In genomic region chr2:35994303-35994702, GRCm38 (mm10) we compare ENCODE assay signal across 21 mouse cellular contexts. TPM values are rescaled to one million over a fixed set of nuclear protein-coding genes. Genes with fewer than 3 reads are reported as not detected.
A peak's percentile ranks its signal among the peaks of the same experiment; 100 is the strongest.
DNase-seq lines count a peak whose midpoint lies in the region; ATAC-seq and TF ChIP-seq lines count a peak whose summit lies in the region.
"Had no signal": no experiment of that assay in that cellular context is flagged by ENCODE, and none has a peak within 500 bp of the region (broad histone marks: within the 10 kb centered on the region; RNA-seq: fewer than 3 reads in every experiment).

No protein-coding gene starts in this region.

- H3K4me1 ChIP-seq in lung, adult 2 months (ENCODE audit: control insufficient read depth, insufficient read depth, low read length): no peaks in the 10 kb centered on the region
- peaks cover 27% of the 10 kb centered on the region for H3K4me1 ChIP-seq in heart, embryonic 15.5 days (replicated peaks)
- H3K4me1 ChIP-seq: embryonic facial prominence, embryonic 12.5 days; hindbrain, embryonic 12.5 days; limb, embryonic 15.5 days; midbrain, embryonic 12.5 days had no signal

- H3K36me3 ChIP-seq in heart, embryonic 15.5 days: no peaks in the 10 kb centered on the region
- H3K36me3 ChIP-seq in myocyte (ENCODE audit: control insufficient read depth, insufficient read depth): no peaks in the 10 kb centered on the region
- H3K36me3 ChIP-seq: embryonic facial prominence, embryonic 12.5 days; hindbrain, embryonic 12.5 days; limb, embryonic 15.5 days; midbrain, embryonic 12.5 days had no signal

- 63% methylated on average over 6 of the region's 6 CpGs for WGBS in lung, adult 2 months
- 35% methylated on average over 6 of the region's 6 CpGs for WGBS in heart, embryonic 15.5 days

- no peak overlapping the region for H3K9ac ChIP-seq in heart, embryonic 15.5 days
- H3K9ac ChIP-seq: embryonic facial prominence, embryonic 12.5 days; hindbrain, embryonic 12.5 days; limb, embryonic 15.5 days; midbrain, embryonic 12.5 days had no signal

- no peak overlapping the region for H3K4me3 ChIP-seq in lung, adult 2 months (replicated peaks; ENCODE audit: extremely low read depth, low read depth, low read length)
- no peak overlapping the region for H3K4me3 ChIP-seq in heart, embryonic 15.5 days
- no peak overlapping the region for H3K4me3 ChIP-seq in myocyte
- H3K4me3 ChIP-seq: embryonic facial prominence, embryonic 12.5 days; hindbrain, embryonic 12.5 days; limb, embryonic 15.5 days; midbrain, embryonic 12.5 days had no signal

- H3K27me3 ChIP-seq in heart, embryonic 15.5 days: no peaks in the 10 kb centered on the region
- H3K27me3 ChIP-seq in myocyte (ENCODE audit: control insufficient read depth, insufficient read depth, insufficient read length): no peaks in the 10 kb centered on the region
- H3K27me3 ChIP-seq: embryonic facial prominence, embryonic 12.5 days; limb, embryonic 15.5 days had no signal

- H3K27ac ChIP-seq in heart, embryonic 15.5 days: peak overlapping the region; percentile 77
- H3K27ac ChIP-seq: embryonic facial prominence, embryonic 12.5 days; hindbrain, embryonic 12.5 days; limb, embryonic 15.5 days; midbrain, embryonic 12.5 days had no signal

- no peaks in the 10 kb centered on the region for H3K79me2 ChIP-seq in myocyte (ENCODE audit: control insufficient read depth, insufficient read depth)

- no peak for DNase-seq in frontal cortex, postnatal 10 days (ENCODE audit: low spot score in 2 of 2)
- DNase-seq in lung, postnatal 36 days: peak; percentile 27
- DNase-seq in lung, adult 2 months: no peak
- no peak for DNase-seq in ovary, adult 18-20 months (ENCODE audit: low spot score)
- DNase-seq: cerebellum, adult 8-10 months; gastrocnemius, postnatal 10 days; kidney, adult 9 months; layer of hippocampus, postnatal 36 days; spleen, adult 18-20 months had no signal

- TF ChIP-seq POLR2A in lung, adult 2 months (IDR thresholded peaks at IDR 0.05; ENCODE audit: borderline replicate concordance, extremely low read depth, low read depth, low read length): no peak
- no peak for TF ChIP-seq POLR2A in myocyte (IDR thresholded peaks at IDR 0.05; ENCODE audit: insufficient read length, low read depth)

- H3ac ChIP-seq in myocyte (ENCODE audit: control insufficient read depth, insufficient read length): no peak overlapping the region

- H3K9me3 ChIP-seq in heart, embryonic 15.5 days (replicated peaks): no peaks in the 10 kb centered on the region
- H3K9me3 ChIP-seq: embryonic facial prominence, embryonic 12.5 days; hindbrain, embryonic 12.5 days; limb, embryonic 15.5 days; midbrain, embryonic 12.5 days had no signal

- 0 out of 2 replicates have a peak overlapping the region, but pooled peaks have one; percentile 5 for H3K4me2 ChIP-seq in heart, embryonic 15.5 days
- peak overlapping the region; percentile 10 for H3K4me2 ChIP-seq in myocyte (ENCODE audit: low read depth)
- H3K4me2 ChIP-seq: embryonic facial prominence, embryonic 12.5 days; hindbrain, embryonic 12.5 days; limb, embryonic 15.5 days; midbrain, embryonic 12.5 days had no signal

- peak; percentile 69 for ATAC-seq in frontal cortex, adult (ENCODE audit: low TSS enrichment)
- ATAC-seq in heart, embryonic 15.5 days (replicated peaks; ENCODE audit: insufficient number of reproducible peaks, insufficient read depth, low FRiP score, low read depth): peak; percentile 87
- ATAC-seq in megakaryocyte-erythroid progenitor cell, adult 5-6 weeks (replicated peaks; ENCODE audit: low FRiP score, low TSS enrichment, poor library complexity, severe bottlenecking): no peak
- ATAC-seq: forebrain, embryonic 16.5 days had no signal

- TF ChIP-seq CTCF in lung, adult 2 months (IDR thresholded peaks at IDR 0.05; ENCODE audit: insufficient read depth, low read length): no peak

TF ChIP-seq in myocyte, 11 proteins besides CTCF, POLR2A, EP300 and RAD21:
- TF ChIP-seq MYOG (IDR thresholded peaks at IDR 0.05; ENCODE audit: control insufficient read depth in 1 of 3, insufficient read depth in 1 of 3, insufficient read length in 2 of 3, low read depth in 2 of 3) (no peak), USF1 (IDR thresholded peaks at IDR 0.05; ENCODE audit: low read depth) (peak; percentile 44), SRF (IDR thresholded peaks at IDR 0.05; ENCODE audit: control insufficient read depth, insufficient read length, low read depth) (no peak), TCF12 (IDR thresholded peaks at IDR 0.05; ENCODE audit: insufficient read depth, poor library complexity, severe bottlenecking) (no peak)

RNA-seq across cellular contexts. Expression of gene Ttll11, which starts 14.6 kb away (rescaled TPM):
- polyA plus RNA-seq in lung, adult 2 months (2012; rRNA removed): 1.3 and 1.7 TPM in 2 replicates
- polyA plus RNA-seq in heart, embryonic 15.5 days (2015; fragmentation: Nextera tagmentation; extraction: Ambion mirVana): 0.94 and 1.0 TPM in 2 replicates
- polyA plus RNA-seq in myocyte (2012; fragmentation: generic; extraction: Trizol): 9.8 TPM
- total RNA-seq in megakaryocyte-erythroid progenitor cell, adult 5-6 weeks (2014; fragmentation: Nextera tagmentation): 0.55 TPM in 1 of 2 replicates, not detected in the other
- 0.15 and 0.23 TPM in 2 replicates for total RNA-seq in megakaryocyte-erythroid progenitor cell, adult 5-6 weeks (2017)

RNA-seq across cellular contexts. Expression of gene Ndufa8, which starts 54.9 kb away (rescaled TPM):
- polyA plus RNA-seq in lung, adult 2 months (2012; rRNA removed): 52.3 and 56.0 TPM in 2 replicates
- polyA plus RNA-seq in heart, embryonic 15.5 days (2015; fragmentation: Nextera tagmentation; extraction: Ambion mirVana): 411 and 477 TPM in 2 replicates
- 299 TPM for polyA plus RNA-seq in myocyte (2012; fragmentation: generic; extraction: Trizol)
- 121 and 160 TPM in 2 replicates for total RNA-seq in megakaryocyte-erythroid progenitor cell, adult 5-6 weeks (2014; fragmentation: Nextera tagmentation)
- total RNA-seq in megakaryocyte-erythroid progenitor cell, adult 5-6 weeks (2017): 52.5 and 58.2 TPM in 2 replicates

RNA-seq across cellular contexts. Expression of gene Morn5, which starts 55.0 kb away (rescaled TPM):
- polyA plus RNA-seq in lung, adult 2 months (2012; rRNA removed): 3.0 and 4.4 TPM in 2 replicates
- polyA plus RNA-seq in heart, embryonic 15.5 days (2015; fragmentation: Nextera tagmentation; extraction: Ambion mirVana): 0.24 and 0.34 TPM in 2 replicates
- 0.16 TPM for polyA plus RNA-seq in myocyte (2012; fragmentation: generic; extraction: Trizol)
- total RNA-seq in megakaryocyte-erythroid progenitor cell, adult 5-6 weeks (2014; fragmentation: Nextera tagmentation): not detected in 2 replicates
- not detected in 2 replicates for total RNA-seq in megakaryocyte-erythroid progenitor cell, adult 5-6 weeks (2017)
- total RNA-seq: common myeloid progenitor, adult 5-6 weeks; gastrocnemius, postnatal 10 days had no signal
- polyA plus RNA-seq: intestine, embryonic 14.5 days; limb, embryonic 15.5 days; liver, embryonic 16.5 days had no signal
